Mouse (Mus musculus) ES-E14 (cell line): Measurements from ENCODE around the gene Rabgap1l.

ENCODE experiments used
- CHD2 ChIP-seq: IDR thresholded peaks from 2 replicates; pipeline ENCODE4 v1.6.1; 2014; ENCODE audit warnings: mild to moderate bottlenecking, low read depth, low read length, inconsistent platforms
- HCFC1 ChIP-seq: IDR thresholded peaks from 2 replicates; pipeline ENCODE4 v1.6.1; 2012; ENCODE audit warnings: low read length, inconsistent platforms, borderline replicate concordance; ENCODE audit not compliant: insufficient read depth
- ZC3H11A ChIP-seq: IDR thresholded peaks from 2 replicates; pipeline ENCODE4 v1.6.1; 2012; ENCODE audit warnings: low read depth, mild to moderate bottlenecking, inconsistent platforms, low read length, borderline replicate concordance
- ZNF384 ChIP-seq: IDR thresholded peaks from 2 replicates; pipeline ENCODE4 v1.6.1; 2012; ENCODE audit warnings: low read depth, low read length, inconsistent platforms

GRCm38 (mm10) chr1:160351146-160351879 is 441.7 kb downstream of the Rabgap1l start:
- TF ChIP-seq HCFC1 = no peak
- no peak for TF ChIP-seq CHD2
- no peak for TF ChIP-seq ZC3H11A
- no peak for TF ChIP-seq ZNF384
